Mouse (Mus musculus): ENCODE measurements around the gene Thegl.

The Thegl gene

GRCm38 (mm10) chr5:77015544-77016482 is at the start of gene Thegl:
Gene Thegl, plus strand, starts transcription at chr5:77016023.
- TF ChIP-seq GATA4 (IDR thresholded peaks at IDR 0.05; ENCODE audit: insufficient replicate concordance, low read length), result no peak

- no peak for TF ChIP-seq GATA4 (IDR thresholded peaks at IDR 0.05; ENCODE audit: insufficient replicate concordance, low read length)
Measured at GRCm38 (mm10) chr5:76969250-76969649, 46.6 kb upstream of the Thegl start.

- TF ChIP-seq GATA4 (IDR thresholded peaks at IDR 0.05; ENCODE audit: insufficient replicate concordance, low read length), result no peak
Measured at GRCm38 (mm10) chr5:76973488-76973887, 42.3 kb upstream of the Thegl start.

- TF ChIP-seq GATA4 (IDR thresholded peaks at IDR 0.05; ENCODE audit: insufficient replicate concordance, low read length), result no peak
Measured at GRCm38 (mm10) chr5:76974207-76974553, 41.6 kb upstream of the Thegl start.

- TF ChIP-seq GATA4 (IDR thresholded peaks at IDR 0.05; ENCODE audit: insufficient replicate concordance, low read length), result no peak
Measured at GRCm38 (mm10) chr5:76974554-76975285, 41.1 kb upstream of the Thegl start, which contains the start of gene Srp72. Gene Srp72, plus strand, starts transcription at chr5:76974683.

GRCm38 (mm10) chr5:76975736-76976135 is 40.1 kb upstream of the Thegl start:
- TF ChIP-seq GATA4 (IDR thresholded peaks at IDR 0.05; ENCODE audit: insufficient replicate concordance, low read length), result no peak

GRCm38 (mm10) chr5:76984015-76984414 is 31.8 kb upstream of the Thegl start:
- no peak for TF ChIP-seq GATA4 (IDR thresholded peaks at IDR 0.05; ENCODE audit: insufficient replicate concordance, low read length)

- TF ChIP-seq GATA4 (IDR thresholded peaks at IDR 0.05; ENCODE audit: insufficient replicate concordance, low read length), result no peak
Measured at GRCm38 (mm10) chr5:76990789-76991188, 25.0 kb upstream of the Thegl start.

- no peak for TF ChIP-seq GATA4 (IDR thresholded peaks at IDR 0.05; ENCODE audit: insufficient replicate concordance, low read length)
Measured at GRCm38 (mm10) chr5:76993174-76993814, 22.5 kb upstream of the Thegl start.

GRCm38 (mm10) chr5:76998416-76998815 is 17.4 kb upstream of the Thegl start:
- no peak for TF ChIP-seq GATA4 (IDR thresholded peaks at IDR 0.05; ENCODE audit: insufficient replicate concordance, low read length)

- no peak for TF ChIP-seq GATA4 (IDR thresholded peaks at IDR 0.05; ENCODE audit: insufficient replicate concordance, low read length)
Measured at GRCm38 (mm10) chr5:77001192-77001591, 14.6 kb upstream of the Thegl start.

GRCm38 (mm10) chr5:77004051-77004821 is 11.6 kb upstream of the Thegl start, which contains the start of gene Arl9:
Gene Arl9, plus strand, starts transcription at chr5:77004055.
- TF ChIP-seq GATA4 (IDR thresholded peaks at IDR 0.05; ENCODE audit: insufficient replicate concordance, low read length), result no peak

GRCm38 (mm10) chr5:77010352-77010751 is 5.5 kb upstream of the Thegl start:
- TF ChIP-seq GATA4 (IDR thresholded peaks at IDR 0.05; ENCODE audit: insufficient replicate concordance, low read length), result no peak

GRCm38 (mm10) chr5:77011082-77011481 is 4.7 kb upstream of the Thegl start:
- no peak for TF ChIP-seq GATA4 (IDR thresholded peaks at IDR 0.05; ENCODE audit: insufficient replicate concordance, low read length)

GRCm38 (mm10) chr5:77013171-77013570 is 2.7 kb upstream of the Thegl start:
- no peak for TF ChIP-seq GATA4 (IDR thresholded peaks at IDR 0.05; ENCODE audit: insufficient replicate concordance, low read length)
